Mouse (Mus musculus) CH12.LX (cell line): ENCODE measurements around the gene Evi5. TPM values are rescaled to one million over a fixed set of nuclear protein-coding genes. Genes with fewer than 3 reads are reported as not detected.

Experiments used
- DNase-seq: peaks from one replicate; pipeline ENCODE4 v3.0.0-alpha.2; 2013; ENCODE audit errors: extremely low read depth
- H3K27ac ChIP-seq: 2 replicates; pipeline ENCODE4 v1.5.1; 2012; ENCODE audit warnings: low read depth, mild to moderate bottlenecking, control low read depth, moderate library complexity; ENCODE audit not compliant: insufficient read depth
- H3K27me3 ChIP-seq: replicated peaks from 2 replicates; pipeline ENCODE3; 2012; ENCODE audit warnings: inconsistent platforms
- H3K36me3 ChIP-seq, 2 experiments: replicated peaks in 1 of 2; 2 replicates each; pipeline versions ENCODE3 to v1.6.1; 2012; ENCODE audit warnings: inconsistent platforms in 1 of 2, low read length in 1 of 2, mild to moderate bottlenecking in 1 of 2, mixed read lengths in 1 of 2, moderate library complexity in 1 of 2; ENCODE audit not compliant: control insufficient read depth in 1 of 2, insufficient read depth in 1 of 2
- H3K4me1 ChIP-seq, 2 experiments: 2 replicates each; pipeline ENCODE4 v1.6.1; 2012; ENCODE audit warnings: inconsistent platforms in 1 of 2, moderate library complexity in 1 of 2; ENCODE audit not compliant: insufficient read depth in 2 of 2, control insufficient read depth in 1 of 2
- H3K4me2 ChIP-seq: 2 replicates; pipeline ENCODE4 v1.6.1; 2012; ENCODE audit warnings: low read depth, mild to moderate bottlenecking, control low read depth; ENCODE audit not compliant: poor library complexity, insufficient read depth, severe bottlenecking
- H3K4me3 ChIP-seq, 3 experiments: fragments of 150-350 bp in 1 of 3; sonication (generic) in 1 of 3; replicated peaks in 1 of 3; 2 replicates each; pipeline versions ENCODE3 to v1.5.1; 2011 to 2012; ENCODE audit warnings: low read depth in 2 of 3, low read length in 2 of 3, mild to moderate bottlenecking in 2 of 3, moderate library complexity in 2 of 3, control low read depth in 1 of 3, improper control_type of control experiment in 1 of 3, inconsistent platforms in 1 of 3, mixed read lengths in 1 of 3; ENCODE audit not compliant: poor library complexity in 1 of 3
- H3K79me2 ChIP-seq: replicated peaks from 2 replicates; pipeline ENCODE4 v1.6.1; 2012; ENCODE audit warnings: mild to moderate bottlenecking, moderate library complexity; ENCODE audit not compliant: control insufficient read depth, poor library complexity, insufficient read depth, severe bottlenecking; ENCODE audit errors: extremely low read depth
- H3K9ac ChIP-seq: 2 replicates; pipeline ENCODE4 v1.6.1; 2012; ENCODE audit warnings: low read depth, mild to moderate bottlenecking, control low read depth, moderate library complexity; ENCODE audit not compliant: insufficient read depth
- H3K9me3 ChIP-seq: replicated peaks from 2 replicates; pipeline ENCODE3; 2012; ENCODE audit warnings: low read length, inconsistent platforms, mixed read lengths
- BHLHE40 ChIP-seq: IDR thresholded peaks from 2 replicates; pipeline ENCODE4 v1.6.1; 2011; ENCODE audit warnings: mild to moderate bottlenecking, low read depth, low read length, improper control_type of control experiment
- CHD1 ChIP-seq: IDR thresholded peaks from 2 replicates; pipeline ENCODE4 v1.6.1; 2012; ENCODE audit warnings: low read depth, low read length, improper control_type of control experiment, inconsistent platforms
- ELF1 ChIP-seq: IDR thresholded peaks from 2 replicates; pipeline ENCODE4 v1.6.1; 2014; ENCODE audit warnings: low read depth, mild to moderate bottlenecking, inconsistent platforms, low read length, improper control_type of control experiment
- ETS1 ChIP-seq: conservative IDR thresholded peaks from 2 replicates; pipeline ENCODE4 v1.6.1; 2012; ENCODE audit warnings: low read depth, mild to moderate bottlenecking, inconsistent platforms, low read length, improper control_type of control experiment, moderate library complexity
- JUND ChIP-seq: conservative IDR thresholded peaks from 2 replicates; pipeline ENCODE4 v1.6.1; 2011; ENCODE audit warnings: low read depth, low read length, improper control_type of control experiment
- KAT2A ChIP-seq: IDR thresholded peaks from 2 replicates; pipeline ENCODE4 v1.6.1; 2012; ENCODE audit warnings: low read length, improper control_type of control experiment, inconsistent platforms; ENCODE audit not compliant: insufficient replicate concordance
- MAFK ChIP-seq: IDR thresholded peaks from 2 replicates; pipeline ENCODE4 v1.6.1; 2011; ENCODE audit warnings: low read length, improper control_type of control experiment; ENCODE audit not compliant: insufficient replicate concordance
- MAX ChIP-seq: IDR thresholded peaks from 2 replicates; pipeline ENCODE4 v1.6.1; 2011; ENCODE audit warnings: low read length, improper control_type of control experiment
- MAZ ChIP-seq: IDR thresholded peaks from 2 replicates; pipeline ENCODE4 v1.6.1; 2012; ENCODE audit warnings: low read depth, mild to moderate bottlenecking, inconsistent platforms, low read length, improper control_type of control experiment, moderate library complexity
- MXI1 ChIP-seq: IDR thresholded peaks from 2 replicates; pipeline ENCODE4 v1.6.1; 2011; ENCODE audit warnings: mild to moderate bottlenecking, low read depth, low read length, improper control_type of control experiment
- MYC ChIP-seq: IDR thresholded peaks from 2 replicates; pipeline ENCODE4 v1.6.1; 2011; ENCODE audit warnings: low read depth, mild to moderate bottlenecking, improper control_type of control experiment, low read length
- NELFE ChIP-seq: IDR thresholded peaks from 2 replicates; pipeline ENCODE4 v1.6.1; 2011; ENCODE audit warnings: low read depth, low read length, improper control_type of control experiment
- NRF1 ChIP-seq: IDR thresholded peaks from 2 replicates; pipeline ENCODE4 v1.6.1; 2014; ENCODE audit warnings: low read depth, mild to moderate bottlenecking, inconsistent platforms, low read length, improper control_type of control experiment, moderate library complexity
- PAX5 ChIP-seq: IDR thresholded peaks from 2 replicates; pipeline ENCODE4 v1.6.1; 2012; ENCODE audit warnings: low read length, inconsistent platforms, mixed read lengths
- RAD21 ChIP-seq: IDR thresholded peaks from 2 replicates; pipeline ENCODE4 v1.6.1; 2011; ENCODE audit warnings: low read depth, mild to moderate bottlenecking, low read length, improper control_type of control experiment, moderate library complexity
- RCOR1 ChIP-seq: conservative IDR thresholded peaks from 2 replicates; pipeline ENCODE4 v1.6.1; 2012; ENCODE audit warnings: low read depth, mild to moderate bottlenecking, inconsistent platforms, low read length, improper control_type of control experiment
- SIN3A ChIP-seq: IDR thresholded peaks from 2 replicates; pipeline ENCODE4 v1.6.1; 2012; ENCODE audit warnings: low read length, improper control_type of control experiment, inconsistent platforms
- SMC3 ChIP-seq: IDR thresholded peaks from 2 replicates; pipeline ENCODE4 v1.6.1; 2011; ENCODE audit warnings: low read depth, low read length, improper control_type of control experiment
- TBP ChIP-seq: conservative IDR thresholded peaks from 2 replicates; pipeline ENCODE4 v1.6.1; 2011; ENCODE audit warnings: low read depth, low read length, improper control_type of control experiment
- TCF12 ChIP-seq: IDR thresholded peaks from 2 replicates; pipeline ENCODE4 v1.6.1; 2014; ENCODE audit warnings: low read depth, mild to moderate bottlenecking, inconsistent platforms, low read length, improper control_type of control experiment
- USF1 ChIP-seq: IDR thresholded peaks from 2 replicates; pipeline ENCODE4 v1.6.1; 2014; ENCODE audit warnings: low read depth, mild to moderate bottlenecking, inconsistent platforms, low read length, improper control_type of control experiment
- ZNF384 ChIP-seq: IDR thresholded peaks from 2 replicates; pipeline ENCODE4 v1.6.1; 2012; ENCODE audit warnings: low read depth, low read length, improper control_type of control experiment, inconsistent platforms
- dilution Hi-C: fragments of 300-500 bp; cut with MboI; formaldehyde crosslinking; loops from 2 replicates; pipeline ENCODE4 v1.14.3; 2020; ENCODE audit warnings: low sequenced_read_pairs; ENCODE audit not compliant: extremely low pct_unique_long_range_greater_than_20kb, extremely low pct_ligation_motif_present
- in situ Hi-C: fragments of 300-500 bp; cut with MboI; formaldehyde crosslinking; loops from 3 replicates; pipeline ENCODE4 v1.14.3; 2019; ENCODE audit warnings: low sequenced_read_pairs, low pct_ligation_motif_present, low pct_unique_long_range_greater_than_20kb, mixed read lengths
- polyA plus RNA-seq: library from polyadenylated mRNA; unstranded; fragments of >175 nt; gene quantifications from 2 replicates; pipeline ENCODE4 v1.2.1, GENCODE M21; 2012; ENCODE audit warnings: low read depth; ENCODE audit not compliant: insufficient read length
- total RNA-seq, 2 experiments: library from RNA; depleted of rRNA; stranded (reverse); fragments of 300-350 nt in 1 of 2; fragments of >200 nt in 1 of 2; gene quantifications; 2 replicates each; pipeline ENCODE4 v1.2.3; 2012 to 2014

Evi5 gene
- total and polyA plus RNA-seq, 3 experiments: 3.2 to 6.3 (median 3.8) TPM

DNA sequence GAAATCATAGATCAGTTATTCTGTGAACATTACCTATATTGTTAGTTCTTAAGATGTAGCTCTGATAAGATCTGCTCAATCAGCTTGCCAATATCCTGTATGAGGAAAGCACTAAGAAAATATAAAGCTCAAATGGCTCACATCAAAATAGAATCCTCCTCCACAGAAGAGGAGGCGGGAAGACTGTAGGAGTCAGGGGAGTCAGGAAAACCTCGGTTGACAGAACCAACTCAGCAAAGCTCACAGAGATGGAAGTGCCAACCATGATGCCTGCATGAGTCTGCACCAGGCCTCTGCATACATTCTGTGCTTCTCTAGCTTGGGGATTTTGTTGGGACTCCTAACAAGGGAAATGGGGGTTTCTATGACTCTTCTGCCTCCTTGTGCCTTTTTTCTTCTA lies 73.7 kb downstream of the Evi5 start:
- DNase-seq: no peak
- TF ChIP-seq MXI1: no peak
- TF ChIP-seq PAX5: no peak
- TF ChIP-seq JUND: no peak
- no peak for TF ChIP-seq NELFE
- TF ChIP-seq TBP: no peak
- TF ChIP-seq RAD21: no peak
- no peak for TF ChIP-seq ETS1
- TF ChIP-seq ZNF384: no peak
- no peak for TF ChIP-seq RCOR1
- no peak for TF ChIP-seq ELF1
- no peak for TF ChIP-seq MAZ
- TF ChIP-seq KAT2A: no peak
- no peak for TF ChIP-seq SMC3
- TF ChIP-seq SIN3A: no peak
- no peak for TF ChIP-seq MAX
- no peak for TF ChIP-seq TCF12
- no peak for TF ChIP-seq CHD1
- TF ChIP-seq BHLHE40: no peak
- TF ChIP-seq, all 38 proteins: peak for 0

GRCm38 (mm10) chr5:107798290-107798689 lies 76.6 kb downstream of the Evi5 start:
- Histone ChIP-seq H3K4me1 (no peaks in the 10 kb centered on the region), H3K9me3 (no peaks in the 10 kb centered on the region), H3K4me3 (no peak overlapping the region), H3K4me2 (no peak overlapping the region), H3K9ac (no peak overlapping the region), H3K79me2 (no peaks in the 10 kb centered on the region), H3K27me3 (no peaks in the 10 kb centered on the region), H3K27ac (no peak overlapping the region), H3K36me3 (peaks cover 0 to 12% of the 10 kb centered on the region in 2 experiments)
- TF ChIP-seq MAFK: peak; percentile 84
- TF ChIP-seq USF1: no peak
- TF ChIP-seq RCOR1: no peak
- no peak for TF ChIP-seq MYC
- no peak for TF ChIP-seq TBP
- no peak for TF ChIP-seq NRF1
- no peak for TF ChIP-seq CHD1
- in situ Hi-C loops: loop anchor here (10.0 kb wide), 1 partner anchor 87 kb away; no protein-coding TSS in a partner anchor
- dilution Hi-C loops: no loop called here
- DNase-seq: no peak

More for the DNA sequence above, 73.7 kb downstream of the Evi5 start:
- Histone ChIP-seq H3K79me2 (no peaks in the 10 kb centered on the region), H3K27me3 (no peaks in the 10 kb centered on the region), H3K9me3 (no peaks in the 10 kb centered on the region), H3K36me3 (peaks cover 0 to 7% of the 10 kb centered on the region in 2 experiments), H3K9ac (no peak overlapping the region), H3K4me3 (no peak overlapping the region), H3K27ac (no peak overlapping the region), H3K4me1 (no peaks in the 10 kb centered on the region), H3K4me2 (no peak overlapping the region)
- in situ Hi-C loops: no loop called here
- dilution Hi-C loops: no loop called here
